Mouse (Mus musculus): ENCODE results near the gene Disp1. TPM values are rescaled to one million over a fixed set of nuclear protein-coding genes. Genes with fewer than 3 reads are reported as not detected.

Gene Disp1
- polyA plus RNA-seq, 1 experiment from 2014 or later = 7.6 TPM

DNA sequence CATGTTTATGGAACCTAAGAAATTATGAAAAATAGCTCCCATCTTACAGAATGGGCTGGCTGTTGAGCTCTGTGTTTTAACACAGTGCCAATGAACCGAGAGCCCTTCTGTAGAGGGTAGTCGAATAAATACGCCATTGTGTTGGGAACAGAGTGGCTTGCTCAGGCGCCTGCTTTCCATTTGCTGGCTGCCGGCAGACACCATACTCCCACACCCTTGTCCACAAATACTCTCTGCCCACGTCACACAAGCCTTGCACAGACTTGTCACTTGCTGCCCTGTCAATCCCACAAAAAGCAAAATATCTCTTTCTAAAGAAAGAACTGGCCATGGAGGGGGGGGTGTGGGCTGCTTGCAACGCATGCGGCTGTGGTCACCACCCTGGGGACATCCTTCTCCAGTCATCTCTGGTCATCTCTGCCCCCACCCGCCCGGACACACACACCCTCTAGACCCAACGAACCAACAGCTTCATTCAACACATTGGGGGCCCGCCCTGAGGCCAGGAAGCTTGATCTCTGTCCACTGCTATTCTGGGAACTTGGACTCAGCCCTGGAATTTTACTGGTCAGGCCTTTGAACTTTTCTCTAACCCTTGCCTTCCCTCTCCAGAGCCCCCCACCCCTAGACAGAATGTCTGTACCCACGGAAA is 178.0 kb downstream of the Disp1 start:
- Histone ChIP-seq H3K27me3 (ENCODE audit: control insufficient read depth, insufficient read depth, low read depth, low read length) (no peaks in the 10 kb centered on the region; the same call in 1 of the 2 replicates), H3K4me1 (ENCODE audit: control insufficient read depth, insufficient read depth, low read length) (peaks cover 14% of the 10 kb centered on the region), H3K27ac (ENCODE audit: low read length) (no peak overlapping the region), H3K9ac (ENCODE audit: low read depth, low read length) (no peak overlapping the region), H3K9me3 (replicated peaks; ENCODE audit: control insufficient read depth, low read length, poor library complexity, severe bottlenecking) (no peaks in the 10 kb centered on the region), H3K4me2 (ENCODE audit: low read length) (no peak overlapping the region), H3K36me3 (ENCODE audit: control insufficient read depth, insufficient read depth, low read length) (no peaks in the 10 kb centered on the region), H3K4me3 (ENCODE audit: low read depth, low read length) (no peak overlapping the region)
- WGBS = 82% methylated on average over 13 of the region's 13 CpGs
- no peak for ATAC-seq

DNA sequence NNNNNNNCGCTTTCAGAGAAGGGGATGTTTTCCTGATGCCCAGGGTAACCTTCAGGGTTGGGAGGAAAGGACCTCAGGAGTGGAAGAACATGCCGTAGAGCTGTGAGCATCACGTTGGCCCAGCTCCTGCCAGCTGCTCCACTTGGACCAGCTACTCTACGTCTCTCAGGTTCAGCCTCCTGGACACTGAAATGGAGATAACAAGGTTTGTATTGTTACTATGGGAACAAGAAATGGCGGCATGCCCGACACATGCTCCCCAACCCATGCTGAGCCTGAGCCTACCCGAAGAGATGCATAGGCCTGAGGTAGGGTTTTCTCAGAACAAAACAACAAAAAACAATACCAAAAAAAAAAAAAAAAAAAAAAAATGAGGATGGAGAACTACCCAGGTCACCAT is 179.6 kb downstream of the Disp1 start:
- no peak for ATAC-seq
- no peak overlapping the region for H3K9ac ChIP-seq (ENCODE audit: low read depth, low read length)
- H3K4me1 ChIP-seq (ENCODE audit: control insufficient read depth, insufficient read depth, low read length) = peaks cover under 1% of the 10 kb centered on the region
- no peak overlapping the region for H3K27ac ChIP-seq (ENCODE audit: low read length)
- no peaks in the 10 kb centered on the region for H3K36me3 ChIP-seq (ENCODE audit: control insufficient read depth, insufficient read depth, low read length)
- no peak overlapping the region for H3K4me2 ChIP-seq (ENCODE audit: low read length)
- no peaks in the 10 kb centered on the region for H3K9me3 ChIP-seq (replicated peaks; ENCODE audit: control insufficient read depth, low read length, poor library complexity, severe bottlenecking)
- no peaks in the 10 kb centered on the region; the same call in 1 of the 2 replicates for H3K27me3 ChIP-seq (ENCODE audit: control insufficient read depth, insufficient read depth, low read depth, low read length)
- H3K4me3 ChIP-seq (ENCODE audit: low read depth, low read length) = no peak overlapping the region
- WGBS = 81% methylated on average over 6 of the region's 7 CpGs

DNA sequence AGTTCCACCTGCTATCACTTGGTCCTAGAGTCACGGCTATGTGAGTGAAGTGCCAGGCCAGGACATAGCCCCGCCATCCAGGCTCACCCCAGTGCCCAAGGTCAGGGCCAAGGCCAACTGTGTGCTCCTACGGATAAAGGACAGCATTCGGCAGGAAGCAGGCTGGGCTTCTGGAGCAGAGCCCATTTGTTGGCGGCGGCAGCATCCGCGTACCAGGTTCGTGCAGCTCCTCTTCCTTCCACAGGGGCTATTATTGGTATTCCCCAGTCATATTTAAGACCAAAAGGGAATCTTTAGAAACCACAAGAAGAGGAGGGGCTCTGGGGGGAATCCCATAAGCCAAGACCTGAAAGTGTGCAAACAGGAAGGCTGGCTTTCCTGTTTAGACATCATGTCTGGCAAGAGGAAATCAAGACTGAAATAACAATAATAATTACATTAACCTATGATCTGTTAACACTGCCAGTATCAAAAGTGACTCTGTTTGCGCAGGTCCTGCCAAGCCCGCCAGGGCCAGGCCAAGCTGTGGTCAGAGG is 180.4 kb downstream of the Disp1 start:
- 84% methylated on average over 11 of the region's 11 CpGs for WGBS
- Histone ChIP-seq H3K27ac (ENCODE audit: low read length) (no peak overlapping the region), H3K9me3 (replicated peaks; ENCODE audit: control insufficient read depth, low read length, poor library complexity, severe bottlenecking) (no peaks in the 10 kb centered on the region), H3K4me1 (ENCODE audit: control insufficient read depth, insufficient read depth, low read length) (no peaks in the 10 kb centered on the region), H3K36me3 (ENCODE audit: control insufficient read depth, insufficient read depth, low read length) (no peaks in the 10 kb centered on the region), H3K27me3 (ENCODE audit: control insufficient read depth, insufficient read depth, low read depth, low read length) (no peaks in the 10 kb centered on the region; the same call in 1 of the 2 replicates), H3K4me3 (ENCODE audit: low read depth, low read length) (no peak overlapping the region), H3K9ac (ENCODE audit: low read depth, low read length) (no peak overlapping the region), H3K4me2 (ENCODE audit: low read length) (no peak overlapping the region)
- ATAC-seq = no peak

DNA sequence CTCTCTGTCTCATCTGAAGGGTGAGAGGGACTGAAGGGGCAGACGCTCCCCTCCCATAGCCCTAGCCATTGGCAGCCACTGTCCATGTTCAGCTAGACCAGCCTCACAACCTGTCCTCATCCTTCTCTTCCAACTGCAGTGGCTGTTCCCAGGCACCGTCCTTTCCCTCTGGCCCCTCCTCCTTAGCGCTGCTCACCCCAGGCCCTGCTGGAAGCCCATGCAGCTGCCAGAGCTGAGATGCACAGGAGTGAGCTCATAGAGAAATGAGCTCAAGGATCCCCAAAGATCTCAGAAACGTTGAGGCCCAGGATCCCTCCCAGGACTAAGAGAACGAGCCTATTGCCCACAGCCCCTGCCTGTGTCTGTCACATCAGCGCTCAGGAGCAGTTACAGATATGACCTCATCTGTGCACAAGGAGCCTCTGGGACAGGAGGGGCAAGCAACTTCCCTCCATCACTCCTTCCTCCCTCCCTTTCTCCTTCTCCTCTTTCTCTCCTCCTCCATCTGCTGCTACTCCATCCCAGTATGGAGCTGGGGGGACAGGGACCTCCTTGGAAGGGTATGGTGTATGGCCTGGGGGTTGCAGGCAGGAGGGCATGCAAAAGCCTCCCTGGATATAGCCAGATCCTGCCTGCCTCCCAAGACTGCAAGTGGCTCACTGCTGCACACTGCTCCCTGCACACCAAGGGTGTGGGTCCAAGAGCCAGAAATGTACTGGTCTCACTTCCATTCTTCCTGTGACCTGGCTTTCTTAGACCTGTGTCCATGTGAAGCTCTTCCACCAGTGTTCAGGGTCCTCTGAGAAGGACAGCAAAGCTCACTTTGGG is 181.2 kb downstream of the Disp1 start:
- Histone ChIP-seq H3K9me3 (replicated peaks; ENCODE audit: control insufficient read depth, low read length, poor library complexity, severe bottlenecking) (no peaks in the 10 kb centered on the region), H3K27ac (ENCODE audit: low read length) (no peak overlapping the region), H3K36me3 (ENCODE audit: control insufficient read depth, insufficient read depth, low read length) (no peaks in the 10 kb centered on the region), H3K4me2 (ENCODE audit: low read length) (no peak overlapping the region), H3K4me3 (ENCODE audit: low read depth, low read length) (no peak overlapping the region), H3K4me1 (ENCODE audit: control insufficient read depth, insufficient read depth, low read length) (no peaks in the 10 kb centered on the region), H3K27me3 (ENCODE audit: control insufficient read depth, insufficient read depth, low read depth, low read length) (no peaks in the 10 kb centered on the region; the same call in 1 of the 2 replicates), H3K9ac (ENCODE audit: low read depth, low read length) (no peak overlapping the region)
- WGBS = 54% methylated on average over 6 of the region's 6 CpGs
- ATAC-seq = no peak

DNA sequence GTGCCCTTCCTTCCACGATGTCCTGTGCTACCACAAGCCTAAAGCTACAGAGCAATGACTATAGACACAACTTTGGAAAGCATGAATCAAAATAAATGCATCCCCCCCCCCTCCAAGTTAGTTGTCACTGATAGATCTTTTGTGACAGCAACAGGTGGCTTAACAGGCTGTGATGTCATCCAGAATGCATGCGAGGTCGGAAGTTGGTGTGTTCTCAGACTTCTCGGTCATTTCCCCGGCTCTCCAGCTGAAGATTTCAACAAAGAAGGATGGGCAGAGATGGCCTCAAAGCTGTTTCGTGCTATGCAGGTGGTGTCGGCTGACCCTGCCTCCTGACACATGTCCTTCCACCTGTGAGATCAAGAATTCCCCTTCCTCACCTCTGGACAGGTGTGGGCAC is 181.9 kb downstream of the Disp1 start:
- no peak for ATAC-seq
- Histone ChIP-seq H3K4me1 (ENCODE audit: control insufficient read depth, insufficient read depth, low read length) (no peaks in the 10 kb centered on the region), H3K4me2 (ENCODE audit: low read length) (no peak overlapping the region), H3K27me3 (ENCODE audit: control insufficient read depth, insufficient read depth, low read depth, low read length) (no peaks in the 10 kb centered on the region; the same call in 1 of the 2 replicates), H3K4me3 (ENCODE audit: low read depth, low read length) (no peak overlapping the region), H3K9ac (ENCODE audit: low read depth, low read length) (no peak overlapping the region), H3K9me3 (replicated peaks; ENCODE audit: control insufficient read depth, low read length, poor library complexity, severe bottlenecking) (no peaks in the 10 kb centered on the region), H3K27ac (ENCODE audit: low read length) (no peak overlapping the region), H3K36me3 (ENCODE audit: control insufficient read depth, insufficient read depth, low read length) (no peaks in the 10 kb centered on the region)
- 88% methylated on average over 7 of the region's 7 CpGs for WGBS

Small RNA genes lying within 50 kb of the gene (microRNA-seq; reads per million reads assigned to microRNA genes)
- not detected for gene Gm24975

Other genes with a start within 250 kb of the Disp1 start
- gene Aida, start 75.1 kb upstream of the Disp1 start, polyA plus RNA-seq (2015; fragmentation: Nextera tagmentation; extraction: Ambion mirVana) = 50.8 and 55.1 TPM in 2 replicates
- gene Brox, start 75.7 kb upstream of the Disp1 start, polyA plus RNA-seq (2015; fragmentation: Nextera tagmentation; extraction: Ambion mirVana) = 105 and 115 TPM in 2 replicates
- gene Mia3, start 148.0 kb upstream of the Disp1 start, polyA plus RNA-seq (2015; fragmentation: Nextera tagmentation; extraction: Ambion mirVana) = 111 and 116 TPM in 2 replicates
- gene Taf1a, start 167.5 kb upstream of the Disp1 start, polyA plus RNA-seq (2015; fragmentation: Nextera tagmentation; extraction: Ambion mirVana) = 16.4 and 17.7 TPM in 2 replicates
- gene Hhipl2, start 196.7 kb upstream of the Disp1 start, polyA plus RNA-seq (2015; fragmentation: Nextera tagmentation; extraction: Ambion mirVana) = 0.57 TPM in 2 replicates

All from midbrain, embryonic 16.5 days (tissue).